Mouse (Mus musculus): ENCODE measurements around the gene Pde1c. TPM values are rescaled to one million over a fixed set of nuclear protein-coding genes. Genes with fewer than 3 reads are reported as not detected.

The Pde1c gene
- total and polyA plus RNA-seq, 2 experiments from 2014 or later, result 27.5 to 56.0 TPM

DNA sequence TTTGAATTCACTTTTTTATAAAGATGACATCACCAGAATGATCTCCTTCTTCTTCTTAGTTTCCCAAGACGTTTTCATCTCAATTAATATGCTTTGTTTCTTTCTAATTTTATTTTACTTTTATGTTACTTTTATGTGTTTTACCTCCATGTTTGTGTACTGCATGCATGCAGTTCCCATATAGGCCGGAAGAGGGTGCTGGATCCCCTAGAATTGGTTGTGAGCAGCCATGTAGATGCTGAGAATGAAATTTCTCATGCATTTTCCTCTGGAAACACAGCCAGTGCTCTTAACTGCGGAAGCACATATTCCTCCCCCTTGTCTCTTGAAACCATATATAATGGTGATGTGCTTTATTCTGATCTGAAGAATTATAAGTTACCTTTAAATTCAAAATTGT, 110.8 kb downstream of the Pde1c start:
- Histone ChIP-seq H3K27ac (no peak overlapping the region), H3K4me2 (ENCODE audit: low read depth, low read length) (no peak overlapping the region), H3K4me1 (ENCODE audit: insufficient read depth, low read length) (no peaks in the 10 kb centered on the region), H3K9ac (replicated peaks; ENCODE audit: low read length) (no peak overlapping the region), H3K4me3 (ENCODE audit: low read length) (no peak overlapping the region), H3K9me3 (ENCODE audit: low read length) (no peaks in the 10 kb centered on the region), H3K27me3 (ENCODE audit: insufficient read depth, low read length) (no peaks in the 10 kb centered on the region), H3K36me3 (ENCODE audit: insufficient read depth, low read length) (no peaks in the 10 kb centered on the region)
- no peak for DNase-seq (ENCODE audit: low spot score)
- peak; percentile 58 for TF ChIP-seq CTCF (IDR thresholded peaks at IDR 0.05; ENCODE audit: low read depth)
- ATAC-seq, result no peak
- 49% methylated on average over 3 of the region's 3 CpGs for WGBS

DNA sequence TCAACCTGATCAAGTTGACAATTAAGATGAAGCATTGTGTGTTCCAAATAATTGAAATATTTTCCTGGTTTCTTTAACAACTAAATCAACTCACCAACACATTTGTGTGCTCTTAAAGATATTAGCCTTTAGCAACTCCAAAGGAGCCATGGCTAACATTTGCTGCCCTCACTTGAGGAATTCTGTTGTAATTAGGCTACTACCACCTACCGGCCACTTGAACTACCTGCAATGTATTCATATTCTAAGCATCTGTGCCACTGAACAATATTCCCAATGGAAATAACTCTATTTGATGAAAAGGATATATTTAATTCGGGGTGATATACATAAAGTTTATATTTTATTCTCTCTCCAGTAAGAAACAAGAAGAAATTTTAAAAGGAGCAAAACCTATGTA, 121.0 kb downstream of the Pde1c start:
- no peaks in the 10 kb centered on the region for H3K9me3 ChIP-seq (ENCODE audit: low read length)
- no peaks in the 10 kb centered on the region for H3K27me3 ChIP-seq (ENCODE audit: insufficient read depth, low read length)
- no peak for ATAC-seq
- WGBS, result 19% methylated on average over 2 of the region's 2 CpGs
- H3K36me3 ChIP-seq (ENCODE audit: insufficient read depth, low read length), result no peaks in the 10 kb centered on the region
- H3K9ac ChIP-seq (replicated peaks; ENCODE audit: low read length), result no peak overlapping the region
- no peak overlapping the region for H3K4me2 ChIP-seq (ENCODE audit: low read depth, low read length)
- DNase-seq (ENCODE audit: low spot score), result peak; percentile 64
- peak; percentile 64 for TF ChIP-seq CTCF (IDR thresholded peaks at IDR 0.05; ENCODE audit: low read depth)
- no peak overlapping the region for H3K4me3 ChIP-seq (ENCODE audit: low read length)
- no peaks in the 10 kb centered on the region for H3K4me1 ChIP-seq (ENCODE audit: insufficient read depth, low read length)
- no peak overlapping the region for H3K27ac ChIP-seq

- no peak overlapping the region for H3K4me3 ChIP-seq (ENCODE audit: low read length)
- H3K27ac ChIP-seq, result no peak overlapping the region
- H3K4me1 ChIP-seq (ENCODE audit: insufficient read depth, low read length), result no peaks in the 10 kb centered on the region
- 63% methylated on average over 4 of the region's 4 CpGs for WGBS
- no peak for DNase-seq (ENCODE audit: low spot score)
- H3K9ac ChIP-seq (replicated peaks; ENCODE audit: low read length), result no peak overlapping the region
- no peak overlapping the region for H3K4me2 ChIP-seq (ENCODE audit: low read depth, low read length)
- no peak for ATAC-seq
- H3K9me3 ChIP-seq (ENCODE audit: low read length), result no peaks in the 10 kb centered on the region
- no peaks in the 10 kb centered on the region for H3K36me3 ChIP-seq (ENCODE audit: insufficient read depth, low read length)
- TF ChIP-seq CTCF (IDR thresholded peaks at IDR 0.05; ENCODE audit: low read depth), result no peak
- H3K27me3 ChIP-seq (ENCODE audit: insufficient read depth, low read length), result no peaks in the 10 kb centered on the region
Observed at GRCm38 (mm10) chr6:56441501-56441900, 127.4 kb downstream of the Pde1c start.

- H3K9ac ChIP-seq (replicated peaks; ENCODE audit: low read length), result no peak overlapping the region
- no peak for TF ChIP-seq CTCF (IDR thresholded peaks at IDR 0.05; ENCODE audit: low read depth)
- H3K9me3 ChIP-seq (ENCODE audit: low read length), result no peaks in the 10 kb centered on the region
- ATAC-seq (no peak), DNase-seq (ENCODE audit: low spot score) (no peak)
- 72% methylated on average over 5 of the region's 5 CpGs for WGBS
- no peak overlapping the region for H3K27ac ChIP-seq
- no peak overlapping the region for H3K4me3 ChIP-seq (ENCODE audit: low read length)
- H3K4me1 ChIP-seq (ENCODE audit: insufficient read depth, low read length), result no peaks in the 10 kb centered on the region
- no peak overlapping the region for H3K4me2 ChIP-seq (ENCODE audit: low read depth, low read length)
- H3K36me3 ChIP-seq (ENCODE audit: insufficient read depth, low read length), result no peaks in the 10 kb centered on the region
- H3K27me3 ChIP-seq (ENCODE audit: insufficient read depth, low read length), result no peaks in the 10 kb centered on the region
Observed at GRCm38 (mm10) chr6:56425846-56426245, 143.1 kb downstream of the Pde1c start.

- no peaks in the 10 kb centered on the region for H3K27me3 ChIP-seq (ENCODE audit: insufficient read depth, low read length)
- H3K4me1 ChIP-seq (ENCODE audit: insufficient read depth, low read length), result no peaks in the 10 kb centered on the region
- H3K36me3 ChIP-seq (ENCODE audit: insufficient read depth, low read length), result no peaks in the 10 kb centered on the region
- H3K4me2 ChIP-seq (ENCODE audit: low read depth, low read length), result no peak overlapping the region
- H3K27ac ChIP-seq, result no peak overlapping the region
- no peak overlapping the region for H3K9ac ChIP-seq (replicated peaks; ENCODE audit: low read length)
- no peak overlapping the region for H3K4me3 ChIP-seq (ENCODE audit: low read length)
- no peaks in the 10 kb centered on the region for H3K9me3 ChIP-seq (ENCODE audit: low read length)
- 73% methylated on average over 3 of the region's 3 CpGs for WGBS
- ATAC-seq, result no peak
- TF ChIP-seq CTCF (IDR thresholded peaks at IDR 0.05; ENCODE audit: low read depth), result no peak
- DNase-seq (ENCODE audit: low spot score), result no peak
Observed at GRCm38 (mm10) chr6:56422866-56423265, 146.0 kb downstream of the Pde1c start.

GRCm38 (mm10) chr6:56416191-56416590, 152.7 kb downstream of the Pde1c start:
- Histone ChIP-seq H3K9me3 (ENCODE audit: low read length) (no peaks in the 10 kb centered on the region), H3K36me3 (ENCODE audit: insufficient read depth, low read length) (no peaks in the 10 kb centered on the region), H3K4me3 (ENCODE audit: low read length) (no peak overlapping the region), H3K27me3 (ENCODE audit: insufficient read depth, low read length) (no peaks in the 10 kb centered on the region), H3K27ac (no peak overlapping the region), H3K9ac (replicated peaks; ENCODE audit: low read length) (no peak overlapping the region), H3K4me2 (ENCODE audit: low read depth, low read length) (no peak overlapping the region), H3K4me1 (ENCODE audit: insufficient read depth, low read length) (no peaks in the 10 kb centered on the region)
- WGBS, result 73% methylated on average over 4 of the region's 4 CpGs
- no peak for TF ChIP-seq CTCF (IDR thresholded peaks at IDR 0.05; ENCODE audit: low read depth)
- DNase-seq (ENCODE audit: low spot score) (no peak), ATAC-seq (no peak)

DNA sequence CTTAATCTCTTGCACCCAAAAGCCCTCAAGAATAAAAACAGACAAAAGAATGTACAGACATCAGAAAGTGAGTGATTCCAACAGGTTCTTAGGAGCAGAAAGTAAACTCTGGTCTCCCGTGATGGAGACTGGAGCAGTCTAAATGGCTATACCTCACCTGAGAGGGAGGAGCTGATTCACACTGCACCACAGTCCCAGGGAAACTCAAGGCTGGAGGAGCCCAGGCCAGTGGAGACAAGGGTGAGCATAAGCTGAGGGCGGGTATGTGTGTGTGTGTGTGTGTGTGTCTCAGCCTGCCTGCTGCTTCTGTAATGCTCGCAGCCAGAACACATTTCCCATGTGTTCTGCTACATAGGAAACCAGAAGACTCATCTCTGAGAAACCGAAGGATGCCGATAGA, 179.7 kb downstream of the Pde1c start:
- Histone ChIP-seq H3K27ac (no peak overlapping the region), H3K27me3 (ENCODE audit: insufficient read depth, low read length) (no peaks in the 10 kb centered on the region), H3K4me1 (ENCODE audit: insufficient read depth, low read length) (no peaks in the 10 kb centered on the region), H3K36me3 (ENCODE audit: insufficient read depth, low read length) (no peaks in the 10 kb centered on the region), H3K9ac (replicated peaks; ENCODE audit: low read length) (no peak overlapping the region), H3K4me3 (ENCODE audit: low read length) (no peak overlapping the region), H3K4me2 (ENCODE audit: low read depth, low read length) (no peak overlapping the region), H3K9me3 (ENCODE audit: low read length) (no peaks in the 10 kb centered on the region)
- DNase-seq (ENCODE audit: low spot score) (no peak), ATAC-seq (no peak)
- no peak for TF ChIP-seq CTCF (IDR thresholded peaks at IDR 0.05; ENCODE audit: low read depth)
- WGBS, result 71% methylated on average over 5 of the region's 5 CpGs
